Mouse (Mus musculus) testis, postnatal 10 days (tissue): ENCODE results near the gene Tdrd6.

Experiments used
- DNase-seq: peaks from one replicate; pipeline ENCODE4 v3.0.0; 2021; ENCODE audit warnings: low spot score

The Tdrd6 gene

DNA sequence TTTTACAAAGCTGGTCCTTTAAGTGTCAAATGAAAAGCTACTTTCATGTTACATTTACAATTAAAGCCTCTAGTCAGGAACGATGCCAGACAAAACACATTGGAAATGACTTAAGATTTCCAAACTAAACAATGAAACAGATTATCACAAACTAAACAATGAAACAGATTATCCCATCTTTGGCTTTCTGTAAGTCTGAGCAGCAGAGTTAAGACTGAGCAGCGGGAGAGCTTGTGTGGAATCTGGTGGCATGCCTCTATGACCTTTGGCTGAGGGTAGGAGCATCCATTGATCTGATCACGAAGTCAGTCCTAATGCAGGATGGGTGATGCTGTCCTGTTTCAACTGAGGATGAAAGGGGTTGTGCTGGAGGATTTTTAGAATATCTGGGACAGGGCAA is 17.9 kb downstream of the Tdrd6 start:
- DNase-seq, result no peak

- peak; percentile 68 for DNase-seq
Observed at GRCm38 (mm10) chr17:43611586-43611985, 18.5 kb downstream of the Tdrd6 start.

GRCm38 (mm10) chr17:43606704-43607103 is 23.4 kb downstream of the Tdrd6 start:
- DNase-seq, result peak; percentile 88

- DNase-seq, result no peak
Observed at GRCm38 (mm10) chr17:43598706-43599105, 31.4 kb downstream of the Tdrd6 start.

- no peak for DNase-seq
Observed at GRCm38 (mm10) chr17:43597742-43598141, 32.4 kb downstream of the Tdrd6 start.

DNA sequence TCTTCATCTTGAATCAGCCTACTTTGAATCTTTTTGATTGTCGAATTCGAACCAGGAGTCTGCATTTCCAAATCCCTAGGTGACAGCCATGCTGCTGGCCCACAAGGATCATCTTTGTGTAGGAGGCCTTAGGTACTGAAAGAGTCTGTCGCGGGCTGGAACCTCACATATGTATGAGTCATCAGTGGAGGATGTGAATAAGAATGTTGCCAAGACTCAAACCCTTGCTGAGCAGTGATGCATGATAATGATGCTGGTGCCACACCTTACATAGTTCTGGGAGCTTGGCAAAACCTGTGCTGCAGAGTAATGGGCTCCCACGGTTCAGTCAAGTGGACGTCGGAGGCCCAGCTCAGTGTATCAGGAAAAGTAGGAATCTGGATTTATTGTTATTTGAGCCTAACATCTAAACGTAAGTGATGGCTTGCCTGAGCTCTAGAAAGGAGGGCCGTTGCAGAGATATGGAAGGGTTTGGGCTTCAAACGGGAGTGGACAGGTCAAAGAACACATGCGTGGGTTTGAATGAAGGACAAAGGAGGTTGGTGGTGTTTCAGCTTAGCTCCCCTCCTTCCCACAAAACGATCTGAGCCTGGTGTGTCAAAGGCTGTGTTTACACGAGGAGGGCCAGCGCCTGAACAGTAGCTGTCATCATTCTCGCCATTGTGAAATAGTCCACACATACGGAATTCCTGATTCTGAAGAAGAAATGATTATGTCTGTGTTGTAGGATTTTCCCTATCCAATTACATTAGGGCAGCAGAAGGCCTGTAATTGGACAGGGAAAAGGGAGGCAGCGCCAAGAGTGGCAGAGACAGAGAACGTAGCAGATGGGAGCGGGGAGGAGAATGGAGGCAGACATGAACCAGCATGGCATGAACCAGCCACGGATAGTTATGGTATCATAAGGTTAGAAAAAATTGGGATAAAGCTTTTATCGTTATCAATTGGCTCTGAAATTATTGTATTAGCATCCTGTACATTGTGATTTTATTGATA is 37.5 kb downstream of the Tdrd6 start:
- DNase-seq, result no peak

GRCm38 (mm10) chr17:43590531-43590930 is 39.6 kb downstream of the Tdrd6 start:
- no peak for DNase-seq

- no peak for DNase-seq
Observed at GRCm38 (mm10) chr17:43589750-43590149, 40.3 kb downstream of the Tdrd6 start.

GRCm38 (mm10) chr17:43587278-43587677 is 42.8 kb downstream of the Tdrd6 start:
- no peak for DNase-seq

DNA sequence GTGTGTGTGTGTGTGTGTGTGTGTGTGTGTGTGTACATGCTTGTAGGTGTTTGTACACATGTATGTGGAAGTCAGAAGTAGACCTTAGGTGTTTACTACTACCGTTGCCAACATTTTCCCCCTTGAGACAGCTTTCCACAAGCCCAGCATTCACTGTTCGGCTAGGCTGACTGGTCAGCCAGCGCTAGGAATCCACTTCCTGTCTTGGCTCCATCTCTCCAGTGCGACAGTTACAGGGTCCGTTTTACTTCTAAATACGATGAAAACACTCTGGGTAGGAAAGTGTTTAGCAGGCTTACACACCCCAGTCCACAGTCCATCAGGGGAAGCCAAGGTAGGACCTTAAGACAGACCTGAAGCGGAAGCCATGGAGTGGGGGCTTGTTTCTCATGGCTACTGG is 45.3 kb downstream of the Tdrd6 start:
- no peak for DNase-seq

DNA sequence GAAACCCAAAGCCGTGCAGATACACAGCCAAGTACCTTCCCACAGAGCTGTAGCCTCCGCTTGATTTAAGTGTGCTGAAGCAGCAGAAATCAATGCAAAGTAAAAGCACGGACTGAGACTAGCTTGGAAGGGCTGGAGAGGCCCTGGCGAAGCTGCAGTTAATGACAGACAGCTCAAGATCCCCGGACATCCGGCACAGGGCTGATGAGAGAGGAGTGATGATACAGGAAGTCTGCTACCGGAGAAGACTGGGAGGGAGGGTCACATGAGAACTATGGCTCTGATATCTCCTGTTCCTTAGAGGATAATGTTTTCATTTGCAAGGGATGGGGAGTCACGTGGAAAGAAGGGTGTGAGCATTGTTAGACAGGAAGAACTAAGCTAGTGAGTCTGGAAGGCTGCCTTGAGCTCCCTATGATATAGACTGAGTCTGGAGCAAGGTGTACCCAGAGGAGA is 49.1 kb downstream of the Tdrd6 start:
- DNase-seq, result peak; percentile 46

DNA sequence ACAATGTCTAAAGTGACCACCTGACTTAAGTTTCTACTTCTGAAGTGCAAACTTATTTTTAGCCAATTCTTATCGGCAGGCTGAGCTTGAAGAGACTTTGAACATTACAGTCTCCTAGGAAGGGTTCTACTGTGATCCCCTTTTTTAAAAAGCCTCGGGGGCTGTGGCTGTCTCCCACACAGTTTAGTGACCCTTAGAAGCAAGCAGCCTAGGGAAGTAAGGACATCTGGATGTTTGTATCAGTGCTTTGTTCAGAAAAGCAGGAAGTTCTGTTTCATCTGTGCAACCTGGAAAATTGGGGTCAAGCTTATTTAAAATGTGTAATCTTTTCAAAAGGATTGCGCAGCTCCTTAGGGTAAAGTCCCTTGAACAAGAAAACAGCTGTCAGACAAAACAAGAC is 49.6 kb downstream of the Tdrd6 start:
- DNase-seq, result no peak

- DNase-seq, result no peak
Observed at GRCm38 (mm10) chr17:43573624-43574073, 56.5 kb downstream of the Tdrd6 start.

- DNase-seq, result no peak
Observed at GRCm38 (mm10) chr17:43569287-43569686, 60.8 kb downstream of the Tdrd6 start.

GRCm38 (mm10) chr17:43567992-43568888 is 61.9 kb downstream of the Tdrd6 start, which contains the start of gene Pla2g7:
Pla2g7 (plus strand) TSS chr17:43568098.
- peak; percentile 78 for DNase-seq

- DNase-seq, result no peak
Observed at GRCm38 (mm10) chr17:43567593-43567991, 62.5 kb downstream of the Tdrd6 start.
